Mouse (Mus musculus) layer of hippocampus, postnatal 10 days (tissue): Measurements from ENCODE around the gene Acoxl. TPM values are rescaled to one million over a fixed set of nuclear protein-coding genes. Genes with fewer than 3 reads are reported as not detected.

Source experiments
- DNase-seq, 2 experiments: peaks; one replicate each; pipeline ENCODE4 v3.0.0; 2021; ENCODE audit warnings: low spot score in 2 of 2
- total RNA-seq, 2 experiments: library from RNA; stranded (reverse); gene quantifications; 2 replicates each; pipeline ENCODE4 v1.2.3; 2021

Acoxl gene
- total RNA-seq, 2 experiments from 2014 or later, result 0.13 TPM; not detected in 1

DNA sequence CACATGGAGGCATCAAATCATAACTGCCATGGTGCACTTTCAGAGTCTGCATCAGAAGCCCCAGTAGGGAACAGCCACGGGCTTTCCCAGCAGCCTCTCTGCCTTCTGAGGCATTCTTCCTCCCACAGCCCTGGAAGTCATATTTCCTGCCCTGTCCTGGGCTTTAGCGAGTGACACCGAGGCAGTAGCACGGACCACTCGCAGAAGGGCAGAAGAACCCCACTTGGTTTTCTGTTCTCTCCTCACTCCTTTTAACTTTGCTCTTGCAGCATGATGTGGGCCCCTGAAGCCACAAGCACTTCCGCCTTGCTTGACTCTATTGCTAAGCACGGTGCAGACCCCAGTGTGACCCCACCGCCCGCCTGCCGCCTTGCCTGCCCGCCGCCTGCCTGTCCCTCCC, 189.0 kb downstream of the Acoxl start:
- DNase-seq, result no peak

GRCm38 (mm10) chr2:128029968-128030367, 191.3 kb downstream of the Acoxl start:
- DNase-seq, result no peak

DNA sequence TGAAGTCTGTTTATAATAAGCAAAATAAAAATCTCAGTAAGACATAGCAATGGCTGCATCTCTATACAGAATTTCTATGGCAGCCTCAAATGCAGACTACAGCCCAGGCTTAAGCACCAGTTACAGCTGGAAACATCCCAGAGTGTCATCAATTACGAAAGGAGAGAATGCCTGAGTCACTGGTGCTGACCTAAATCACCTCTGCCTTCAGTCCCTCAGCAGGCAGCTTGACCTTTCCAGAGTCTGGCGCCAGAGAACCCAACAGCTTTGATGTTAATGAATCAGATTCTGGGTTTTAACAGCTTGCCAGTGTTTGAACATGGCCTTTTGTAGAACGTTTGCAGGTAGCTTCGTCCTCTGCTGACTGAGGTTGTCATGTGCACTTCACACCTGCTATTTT, 193.4 kb downstream of the Acoxl start:
- no peak for DNase-seq

DNA sequence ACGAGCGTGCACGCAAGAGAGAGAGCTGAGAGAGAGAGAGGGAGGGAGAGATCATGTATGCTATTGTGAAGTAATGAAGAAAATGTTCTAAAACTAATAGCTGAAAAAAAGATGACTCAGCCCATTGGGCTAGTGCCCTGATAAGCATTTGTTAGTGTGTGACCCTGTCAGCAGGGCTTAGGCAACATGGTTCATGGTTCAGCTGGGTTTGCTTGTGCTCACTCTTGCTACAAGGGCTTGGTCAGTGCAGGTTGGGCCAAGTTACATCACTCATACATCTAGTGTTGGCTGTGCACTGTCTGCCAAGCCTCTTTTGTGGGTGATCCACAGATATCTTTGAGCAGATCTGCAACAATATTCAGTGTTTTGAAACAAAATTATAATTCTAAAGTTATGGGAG, 194.8 kb downstream of the Acoxl start:
- DNase-seq, result no peak

GRCm38 (mm10) chr2:128034066-128034665, 195.5 kb downstream of the Acoxl start:
- DNase-seq, result no peak

DNA sequence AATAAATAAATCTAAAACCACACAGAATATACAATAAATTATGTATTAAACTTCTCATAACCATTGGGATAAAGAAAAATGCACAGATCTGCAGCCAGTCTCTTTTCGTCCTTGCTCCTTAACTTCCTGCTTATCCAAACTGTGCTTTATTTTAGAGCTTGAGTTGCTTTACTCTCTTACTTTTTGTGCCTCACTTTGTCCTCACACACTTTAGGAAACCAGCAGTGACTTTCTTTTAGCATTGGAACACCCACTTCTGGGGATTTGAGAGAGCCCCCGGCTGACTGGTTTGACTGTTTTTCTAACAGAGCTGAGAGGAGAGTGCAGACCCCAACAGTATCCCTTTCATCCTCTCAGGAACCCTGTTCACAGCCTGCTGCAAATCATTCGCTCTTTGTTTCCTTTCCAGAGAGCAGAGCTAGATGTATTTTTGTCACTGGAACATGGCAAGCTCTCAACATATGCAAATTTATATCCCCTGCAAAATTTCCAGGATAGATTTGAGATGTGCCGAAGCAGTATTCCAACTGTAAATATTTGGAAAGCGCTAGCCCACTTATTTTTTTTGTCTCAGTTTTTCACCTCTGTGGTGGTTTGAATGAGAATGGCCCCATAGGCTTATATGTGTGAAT, 199.7 kb downstream of the Acoxl start:
- DNase-seq, result no peak

- peak; percentile 13 to 27 for DNase-seq
These were observed 202.5 kb downstream of the Acoxl start for GRCm38 (mm10) chr2:128041066-128041750.

GRCm38 (mm10) chr2:128046454-128046853, 207.8 kb downstream of the Acoxl start:
- DNase-seq, result no peak

- no peak for DNase-seq
These were observed 216.2 kb downstream of the Acoxl start for GRCm38 (mm10) chr2:128054905-128055304.

DNA sequence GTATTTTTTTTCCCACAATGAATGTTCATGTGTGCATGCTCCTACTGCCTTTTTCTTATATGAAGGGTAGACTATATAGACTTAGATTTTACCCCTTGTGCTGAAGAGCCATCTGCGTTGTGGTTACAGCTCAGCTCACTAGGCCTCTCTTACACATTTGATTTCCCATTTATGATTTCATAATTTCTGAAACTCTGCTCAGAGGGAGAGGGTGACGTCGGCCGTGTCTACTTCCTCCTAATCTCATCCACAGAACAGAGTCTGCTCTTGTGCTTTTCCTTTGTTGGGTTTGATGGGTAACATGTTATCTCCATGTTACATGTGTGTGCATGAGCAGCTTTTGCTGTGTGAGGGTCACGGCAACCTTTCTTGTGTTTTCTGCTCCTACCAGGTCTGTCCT, 219.2 kb downstream of the Acoxl start:
- DNase-seq, result no peak

DNA sequence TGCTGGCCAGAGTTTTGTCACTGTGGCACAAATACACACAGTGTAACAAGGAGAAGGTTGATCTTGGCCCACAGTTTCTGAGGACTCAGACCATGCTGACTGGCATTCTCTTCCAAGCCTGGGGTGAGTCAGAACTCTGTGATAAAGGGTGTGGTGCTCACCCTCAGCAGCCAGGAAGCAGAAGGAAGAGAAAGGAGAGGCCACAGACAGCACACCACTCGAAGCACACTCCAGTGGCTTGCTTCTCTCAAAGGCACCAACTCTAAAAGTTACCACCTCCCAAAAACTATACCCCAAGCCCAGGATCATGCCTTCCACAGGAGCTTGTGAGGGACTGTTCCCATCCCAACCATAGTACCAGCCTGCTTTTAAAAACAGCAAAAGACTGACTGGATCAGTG, 220.0 kb downstream of the Acoxl start:
- no peak for DNase-seq

- no peak for DNase-seq
These were observed 221.5 kb downstream of the Acoxl start for GRCm38 (mm10) chr2:128060213-128060612.

- DNase-seq, result no peak
These were observed 222.1 kb downstream of the Acoxl start for GRCm38 (mm10) chr2:128060680-128061287.

GRCm38 (mm10) chr2:128061491-128061890, 222.8 kb downstream of the Acoxl start:
- DNase-seq, result no peak

GRCm38 (mm10) chr2:128062756-128063155, 224.1 kb downstream of the Acoxl start:
- DNase-seq, result no peak

DNA sequence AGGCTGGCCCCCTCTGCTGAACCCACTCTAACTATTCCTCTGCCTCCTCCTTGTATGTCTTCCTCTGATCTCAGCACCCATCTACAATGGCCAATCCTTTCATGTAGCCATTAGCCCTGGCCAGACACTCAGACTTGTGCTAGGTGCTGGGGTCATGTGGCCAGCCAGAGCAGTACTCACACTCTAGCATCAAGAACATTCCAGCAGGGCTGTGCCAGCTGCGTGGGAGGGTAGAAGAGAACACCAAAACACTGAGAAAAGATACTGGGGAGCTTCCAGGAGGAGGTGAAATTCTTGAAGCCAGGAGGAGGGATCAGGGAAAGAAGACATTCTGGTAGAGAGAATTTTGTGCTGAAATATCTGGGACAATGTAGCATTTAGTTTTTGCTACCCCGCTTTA, 226.3 kb downstream of the Acoxl start:
- no peak for DNase-seq

- no peak for DNase-seq
These were observed 226.9 kb downstream of the Acoxl start for GRCm38 (mm10) chr2:128065576-128065975.

- no peak for DNase-seq
These were observed 228.5 kb downstream of the Acoxl start for GRCm38 (mm10) chr2:128067162-128067561.

- no peak for DNase-seq
These were observed 228.9 kb downstream of the Acoxl start for GRCm38 (mm10) chr2:128067596-128067995.

GRCm38 (mm10) chr2:128068176-128068575, 229.5 kb downstream of the Acoxl start:
- no peak for DNase-seq

GRCm38 (mm10) chr2:128069025-128069424, 230.3 kb downstream of the Acoxl start:
- no peak for DNase-seq

GRCm38 (mm10) chr2:128071791-128072190, 233.1 kb downstream of the Acoxl start:
- DNase-seq, result no peak
